Mouse (Mus musculus): Measurements from ENCODE around the gene Ccdc6.
A peak's percentile ranks its signal among the peaks of the same experiment; 100 is the strongest.

Gene Ccdc6

DNA sequence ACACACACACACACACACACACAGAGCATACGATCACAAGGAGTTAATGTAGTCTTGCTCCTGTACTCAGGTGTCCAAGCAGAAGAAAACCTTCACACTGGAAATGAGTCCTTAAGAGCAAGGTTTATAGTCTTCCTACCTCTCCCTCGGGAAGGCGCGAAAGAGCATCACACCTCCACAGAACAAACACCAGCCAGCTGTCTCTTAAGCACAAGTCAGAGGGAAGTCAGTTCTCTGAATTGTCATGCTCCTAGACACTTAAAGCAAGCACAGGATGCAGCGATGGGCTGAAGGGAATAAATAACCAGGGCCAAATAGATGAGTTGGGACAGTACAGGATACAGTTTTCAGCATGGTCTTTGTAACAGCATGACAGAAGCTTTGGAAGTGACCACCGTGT is 35.8 kb downstream of the Ccdc6 start:
- DNase-seq (ENCODE audit: low spot score): no peak

DNA sequence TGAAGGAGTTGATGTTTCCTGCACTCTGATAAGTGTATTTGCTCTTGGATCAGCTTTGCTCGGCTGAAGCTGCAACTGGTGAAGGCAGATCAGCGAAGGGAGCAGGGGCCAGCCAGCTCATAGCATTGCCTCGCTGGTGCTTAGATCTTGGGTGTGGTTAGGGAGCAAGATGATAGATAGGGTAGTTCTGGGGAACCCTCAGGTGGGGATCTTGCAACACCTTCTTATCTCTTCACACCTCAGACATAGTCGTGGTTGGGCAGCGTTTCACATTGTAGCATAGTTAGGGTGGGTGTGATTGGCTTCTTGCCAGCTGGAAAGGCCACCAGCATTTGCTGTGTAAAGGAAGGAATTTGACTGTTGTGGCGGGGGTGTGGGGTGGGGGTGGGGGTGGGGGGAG is 36.3 kb downstream of the Ccdc6 start:
- no peak for DNase-seq (ENCODE audit: low spot score)

DNA sequence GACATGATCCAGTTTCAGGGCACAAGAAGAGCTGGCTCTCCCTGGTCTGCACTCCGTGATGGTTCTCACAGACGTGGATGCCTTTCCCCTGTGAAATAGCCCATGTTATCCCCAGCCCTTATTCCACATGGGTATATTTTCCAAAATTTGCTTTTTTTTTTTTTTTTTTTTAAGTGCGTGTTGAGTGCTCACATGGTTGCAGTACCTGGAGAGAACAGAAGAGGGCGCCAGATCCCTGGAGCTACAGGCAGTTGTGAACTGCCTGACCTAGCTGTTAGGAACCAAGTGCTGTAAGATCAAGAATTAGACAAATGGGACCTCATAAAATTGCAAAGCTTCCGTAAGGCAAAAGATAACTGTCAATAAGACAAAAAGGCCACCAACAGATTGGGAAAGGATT is 38.8 kb downstream of the Ccdc6 start:
- DNase-seq (ENCODE audit: low spot score): peak; percentile 57

DNA sequence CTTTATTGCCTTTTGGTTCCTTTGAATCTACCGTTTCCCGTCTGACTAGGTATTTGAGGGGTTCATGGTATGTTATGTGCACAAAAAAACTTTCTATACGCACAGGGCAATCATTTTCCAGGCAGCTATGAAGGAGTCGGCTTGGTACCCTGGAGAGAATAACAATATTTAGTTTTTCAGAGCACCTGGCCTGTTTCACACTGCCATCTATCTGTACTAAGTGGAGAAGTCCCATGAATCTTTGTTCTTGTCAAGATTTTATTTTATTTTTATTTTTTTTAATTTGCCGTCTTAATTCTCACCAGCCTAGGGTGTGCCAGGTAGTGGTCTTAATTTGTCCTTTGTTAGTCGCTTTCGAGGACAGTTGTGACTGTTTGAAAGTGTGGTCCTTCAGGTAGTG is 40.7 kb downstream of the Ccdc6 start:
- DNase-seq (ENCODE audit: low spot score): no peak

DNA sequence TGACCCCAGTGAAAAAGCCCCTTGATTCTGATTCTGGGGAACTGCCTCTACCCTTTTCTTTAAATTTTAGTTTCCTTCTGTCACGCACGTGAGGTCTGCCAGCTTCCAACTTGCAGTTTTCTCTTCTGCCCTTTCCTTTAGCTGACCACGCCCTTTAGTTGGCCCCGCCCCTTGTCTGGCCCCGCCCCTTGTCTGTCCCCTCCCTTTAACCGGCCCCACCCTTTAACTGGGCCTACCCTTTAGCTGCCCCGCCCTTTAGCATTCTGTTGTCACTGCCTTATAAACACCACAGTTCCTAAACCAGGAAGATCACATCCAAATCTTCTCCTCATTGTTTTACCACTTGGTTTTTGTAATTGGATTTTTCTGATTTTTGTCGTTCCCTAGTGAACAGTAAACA is 41.2 kb downstream of the Ccdc6 start:
- DNase-seq (ENCODE audit: low spot score): no peak

DNA sequence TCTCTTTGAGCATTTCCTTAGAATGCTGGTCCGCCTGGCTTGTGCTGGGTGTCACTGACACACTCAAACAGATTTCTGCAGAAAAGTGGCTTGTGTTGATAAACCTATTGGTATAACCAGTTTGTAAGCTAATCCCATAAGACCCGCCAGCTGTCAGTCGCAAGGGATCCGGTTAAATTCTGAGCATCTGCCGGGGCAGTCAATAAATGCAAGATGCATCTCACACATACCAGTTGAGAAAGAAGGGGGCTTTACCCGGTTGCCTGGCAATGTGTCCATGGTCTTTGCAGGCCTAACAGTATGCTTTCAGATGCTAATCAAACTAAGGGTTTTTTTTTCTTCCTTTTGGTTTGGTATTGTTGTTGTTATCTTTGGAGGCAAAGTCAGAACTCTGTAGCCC is 42.4 kb downstream of the Ccdc6 start:
- DNase-seq (ENCODE audit: low spot score): no peak

DNA sequence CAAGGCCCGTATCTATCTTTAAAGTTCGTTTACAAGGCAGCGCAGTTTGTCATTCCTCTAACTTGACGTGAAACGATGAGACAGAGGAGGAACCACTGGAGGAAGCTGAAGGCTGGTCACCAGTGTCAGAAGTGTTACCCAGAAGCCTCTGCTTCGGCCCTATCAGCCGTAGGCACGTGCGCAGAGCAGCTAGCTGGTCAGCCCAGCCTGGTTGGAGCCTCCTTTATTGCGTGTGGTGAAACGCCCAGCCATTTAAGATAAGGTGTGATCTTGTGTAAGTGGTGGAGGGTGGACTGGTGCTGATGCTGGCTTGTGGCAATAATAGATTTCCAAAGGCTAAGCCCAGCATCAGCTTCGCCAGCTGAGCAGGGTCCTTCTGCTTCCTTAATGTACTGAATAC is 43.5 kb downstream of the Ccdc6 start:
- DNase-seq (ENCODE audit: low spot score): no peak

DNA sequence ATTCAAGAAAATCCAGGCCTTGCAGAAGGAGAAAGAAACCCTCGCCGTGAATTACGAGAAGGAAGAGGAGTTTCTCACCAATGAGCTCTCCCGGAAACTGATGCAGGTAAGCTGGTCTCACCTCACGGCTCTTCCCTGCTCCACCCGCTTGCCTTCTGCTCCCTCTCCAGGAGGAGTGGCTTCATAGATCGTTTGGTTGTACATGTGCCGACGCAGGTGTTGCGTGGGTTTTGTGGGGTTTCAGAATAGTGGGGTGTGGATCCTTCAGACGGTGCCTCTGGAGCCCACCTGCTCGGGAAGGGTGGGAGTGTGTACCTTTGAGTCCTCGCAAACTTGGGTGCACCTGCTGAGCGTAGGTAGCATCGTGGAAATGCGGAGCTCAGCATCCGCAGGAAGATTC is 45.7 kb downstream of the Ccdc6 start:
- no peak for DNase-seq (ENCODE audit: low spot score)

DNA sequence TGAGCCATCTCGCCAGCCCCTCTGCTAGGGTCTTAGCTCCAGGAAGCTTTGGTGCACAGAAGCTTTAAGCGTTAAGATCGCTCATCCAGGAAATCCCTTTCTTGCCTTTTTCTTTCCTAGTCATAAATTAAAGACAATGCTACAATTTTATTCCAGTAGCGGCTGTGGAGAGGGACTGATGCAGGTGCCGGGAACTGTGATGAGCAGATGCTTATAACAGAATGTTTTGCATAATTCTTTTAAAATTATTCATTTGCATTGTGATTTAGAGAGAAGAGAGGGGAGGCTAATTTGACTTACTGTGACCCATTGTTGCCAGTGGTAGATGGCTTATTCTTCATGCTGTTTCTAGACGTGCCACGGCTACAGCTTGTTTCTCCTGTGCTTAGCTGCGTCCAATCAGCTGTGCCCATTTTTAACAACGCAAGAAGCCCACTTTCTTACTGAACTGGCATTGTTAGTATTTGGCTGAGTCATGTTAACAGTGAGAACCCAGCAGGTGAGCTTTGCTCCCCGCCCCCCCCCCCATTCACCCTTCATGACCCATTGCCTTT is 47.2 kb downstream of the Ccdc6 start:
- DNase-seq (ENCODE audit: low spot score): no peak

DNA sequence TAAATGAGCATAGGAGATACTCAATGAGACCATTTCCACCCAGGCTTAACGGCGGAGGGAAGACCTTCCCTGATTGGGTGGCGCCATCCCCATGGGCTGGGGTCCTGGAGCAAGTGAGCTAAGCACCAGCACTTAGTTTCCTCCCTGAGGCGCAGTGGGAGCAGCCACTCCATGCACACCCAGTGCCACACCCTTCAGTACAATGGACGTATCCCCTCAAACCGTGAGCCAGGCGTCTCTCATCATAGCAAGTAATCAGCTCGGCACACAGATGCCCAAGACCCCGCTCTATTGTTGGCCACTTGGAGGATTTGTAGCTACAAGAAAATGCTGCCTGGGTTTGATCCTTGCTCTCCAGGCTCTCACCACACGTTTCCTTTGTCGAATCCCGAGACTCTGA is 49.0 kb downstream of the Ccdc6 start:
- no peak for DNase-seq (ENCODE audit: low spot score)

DNA sequence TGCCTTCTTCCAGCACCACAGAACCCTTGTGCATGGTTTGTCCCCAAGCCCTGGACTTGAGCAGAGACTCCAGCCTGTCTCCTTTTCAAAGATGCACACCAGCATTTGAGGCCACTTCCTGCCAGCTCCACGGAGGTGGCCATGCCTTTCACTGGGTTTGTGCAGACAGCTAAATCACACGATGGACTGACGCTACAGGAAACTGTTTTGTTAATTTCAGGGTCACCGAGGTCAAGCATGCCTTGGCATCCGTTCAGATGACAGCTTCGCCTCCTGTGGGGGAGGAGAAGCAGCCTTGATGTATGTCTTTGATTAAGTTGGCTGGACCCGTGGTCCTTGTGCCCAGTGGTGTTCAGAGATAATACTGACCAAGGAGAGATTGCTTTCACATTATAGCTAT is 52.2 kb downstream of the Ccdc6 start:
- DNase-seq (ENCODE audit: low spot score): peak; percentile 91

DNA sequence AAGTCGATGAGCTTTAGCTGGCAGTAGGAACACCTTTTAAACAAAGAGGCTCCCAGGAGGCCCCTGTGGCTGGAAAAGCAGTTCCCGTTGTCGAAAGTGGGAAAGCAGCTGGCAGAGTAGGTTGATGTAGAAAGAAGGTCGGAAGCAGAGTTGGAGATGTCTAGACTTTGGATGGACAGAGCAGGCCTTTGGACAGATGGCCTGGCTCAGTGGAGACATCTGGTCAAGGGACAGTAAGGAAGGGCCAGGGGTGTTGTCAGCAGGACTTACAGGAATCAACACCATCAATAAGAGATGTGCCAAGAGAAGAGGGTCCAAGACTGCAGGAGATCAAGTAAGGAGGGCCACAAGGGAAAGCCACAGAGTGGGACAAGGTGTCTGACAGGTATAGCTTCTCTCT is 53.4 kb downstream of the Ccdc6 start:
- no peak for DNase-seq (ENCODE audit: low spot score)

DNA sequence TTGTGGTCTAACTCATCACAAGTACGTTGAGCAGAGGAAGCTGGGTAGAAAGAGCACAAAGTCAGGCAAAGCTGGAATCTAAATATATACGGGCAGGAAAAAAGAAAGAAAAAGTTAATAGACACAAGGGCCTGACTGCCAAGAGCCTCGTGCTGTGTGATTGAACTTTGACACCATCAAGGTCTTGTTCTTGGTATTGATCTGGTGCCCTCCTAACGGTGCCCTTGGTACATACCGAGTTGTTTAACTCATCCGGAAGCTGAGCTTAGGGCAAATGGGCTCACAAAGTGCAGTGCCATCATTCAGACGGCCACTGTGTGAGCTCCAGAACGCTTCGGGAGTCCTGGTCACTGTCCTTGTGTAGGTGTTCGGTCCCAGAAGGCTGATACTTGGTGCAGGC is 54.2 kb downstream of the Ccdc6 start:
- DNase-seq (ENCODE audit: low spot score): no peak

DNA sequence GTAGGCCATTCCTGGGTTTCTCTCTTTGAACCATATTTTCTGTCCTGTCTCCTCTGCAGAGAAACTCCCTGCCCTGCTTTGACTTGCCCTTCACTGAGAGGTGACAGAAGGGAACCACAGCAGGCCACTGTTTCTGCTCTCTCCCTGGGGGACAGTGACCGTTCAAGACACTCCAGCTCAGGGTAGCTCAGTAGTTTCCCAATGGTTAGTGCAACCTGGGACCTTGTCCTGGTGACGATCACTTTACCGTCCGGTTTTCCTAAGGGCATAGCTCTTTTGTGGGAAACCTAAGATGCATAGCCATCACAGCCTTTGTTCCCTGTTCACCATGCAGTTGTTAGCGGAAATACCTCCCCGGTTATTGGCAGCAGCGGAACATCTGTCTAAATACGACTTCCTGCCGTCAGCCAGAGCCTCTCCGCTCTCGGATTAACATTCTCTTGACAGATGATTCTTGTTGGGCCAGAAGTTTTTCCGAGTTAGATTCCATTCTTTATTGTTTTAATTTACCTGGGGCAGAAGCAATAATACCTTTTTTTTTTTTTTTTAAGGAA is 55.3 kb downstream of the Ccdc6 start:
- DNase-seq (ENCODE audit: low spot score): peak; percentile 60

DNA sequence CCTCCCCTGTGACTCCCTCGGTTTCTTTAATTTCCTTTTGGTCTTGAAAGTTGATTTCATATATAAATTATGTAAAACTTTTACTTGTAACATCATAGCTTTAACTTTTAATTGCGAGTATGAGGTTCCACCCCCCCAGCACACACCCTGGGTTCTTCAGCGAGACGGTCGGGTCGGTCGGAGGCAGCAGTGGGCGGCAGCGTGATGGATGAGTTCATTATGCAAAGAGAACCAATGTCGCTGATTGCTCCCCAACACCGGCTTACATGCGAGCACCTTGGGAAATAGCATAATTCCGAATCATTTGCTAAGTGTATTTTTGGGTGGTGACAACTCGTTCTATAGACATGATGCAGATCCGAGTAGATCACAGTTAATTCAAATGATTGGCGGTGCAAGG is 56.9 kb downstream of the Ccdc6 start:
- no peak for DNase-seq (ENCODE audit: low spot score)

DNA sequence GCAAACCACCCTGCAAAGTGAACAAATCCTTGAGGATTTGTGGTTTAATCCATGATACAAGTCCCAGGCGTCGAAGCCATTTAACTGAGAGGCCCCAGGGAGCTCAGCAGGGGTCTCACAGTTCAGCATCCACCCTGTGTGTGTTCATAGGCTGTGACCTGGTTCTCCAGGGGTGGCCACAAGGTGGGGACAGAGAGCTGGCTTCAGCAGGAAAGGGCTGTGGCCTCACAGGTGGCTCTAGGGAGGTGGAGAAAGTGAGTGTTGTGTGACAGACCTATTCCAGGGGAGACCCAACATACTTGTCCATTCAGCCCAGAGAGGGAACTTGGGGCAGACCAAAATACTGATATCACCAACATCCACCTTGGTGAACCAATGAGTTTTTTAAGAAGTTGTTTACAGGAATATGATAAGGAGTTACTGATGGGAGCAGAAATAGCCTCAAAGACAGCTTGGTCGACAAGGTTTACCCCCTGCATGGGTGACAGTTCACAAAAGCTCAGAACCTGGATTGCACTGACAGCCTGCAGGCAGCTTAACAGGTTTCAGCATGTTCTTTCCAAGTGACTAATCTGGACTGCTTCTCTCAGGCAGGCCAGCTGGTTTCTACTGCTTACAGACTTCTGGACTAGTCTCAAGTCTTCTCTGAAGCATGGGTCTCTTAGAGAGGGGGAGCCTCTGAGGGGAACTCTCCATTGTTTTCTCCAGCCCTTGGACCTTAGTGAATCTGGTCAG is 59.7 kb downstream of the Ccdc6 start:
- no peak for DNase-seq (ENCODE audit: low spot score)

DNA sequence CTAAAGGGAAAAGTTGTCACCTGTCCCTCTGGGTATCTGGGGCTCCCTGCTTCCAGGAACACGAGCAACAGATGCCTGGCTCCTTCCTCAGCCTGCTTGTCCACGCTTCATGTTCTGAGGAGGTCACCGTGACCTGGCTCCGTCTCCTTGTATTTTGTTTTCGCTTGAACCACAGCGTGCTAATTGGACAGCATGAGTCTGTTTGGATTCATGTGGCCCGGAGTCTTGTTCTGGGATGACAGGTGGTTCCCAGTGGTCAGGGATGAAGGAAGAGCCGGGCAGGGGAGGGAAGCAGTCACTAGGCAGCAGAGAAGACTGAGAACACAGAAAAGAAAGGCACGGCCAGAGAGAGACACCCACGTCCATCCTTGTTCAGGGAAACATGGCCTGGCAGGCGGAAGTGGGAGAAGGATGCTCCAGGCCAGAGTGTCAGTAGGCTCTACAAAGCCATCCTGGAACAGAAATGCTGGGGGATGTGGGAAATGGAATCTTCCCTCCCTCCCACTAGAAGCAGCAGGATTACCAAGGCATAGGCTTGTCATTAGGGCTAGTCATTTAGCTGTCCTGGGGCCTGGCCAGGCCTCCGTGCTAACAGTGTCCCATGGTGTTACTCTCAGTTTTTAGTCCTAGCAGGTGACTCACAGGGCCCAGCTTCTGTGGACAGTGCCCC is 62.9 kb downstream of the Ccdc6 start:
- DNase-seq (ENCODE audit: low spot score): no peak

DNA sequence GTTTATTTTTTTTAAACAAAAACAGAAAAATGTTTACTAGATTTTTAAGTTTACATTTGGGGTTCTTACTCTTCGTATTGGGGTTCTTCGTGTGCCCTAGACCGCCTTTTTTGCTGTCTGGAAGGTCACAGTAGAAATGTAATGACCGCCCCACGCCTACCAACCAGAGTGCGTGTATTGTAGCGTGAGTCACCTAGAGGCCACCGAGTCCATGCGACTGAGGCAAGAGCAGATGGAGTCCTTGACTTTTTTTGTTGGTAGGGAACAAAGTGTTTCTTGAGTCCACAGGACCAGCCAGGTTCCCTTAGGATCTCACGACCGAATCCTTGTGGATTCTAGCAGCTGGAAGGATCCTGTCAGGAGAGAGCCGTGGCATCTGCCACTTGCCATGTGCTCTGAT is 63.9 kb downstream of the Ccdc6 start:
- no peak for DNase-seq (ENCODE audit: low spot score)

DNA sequence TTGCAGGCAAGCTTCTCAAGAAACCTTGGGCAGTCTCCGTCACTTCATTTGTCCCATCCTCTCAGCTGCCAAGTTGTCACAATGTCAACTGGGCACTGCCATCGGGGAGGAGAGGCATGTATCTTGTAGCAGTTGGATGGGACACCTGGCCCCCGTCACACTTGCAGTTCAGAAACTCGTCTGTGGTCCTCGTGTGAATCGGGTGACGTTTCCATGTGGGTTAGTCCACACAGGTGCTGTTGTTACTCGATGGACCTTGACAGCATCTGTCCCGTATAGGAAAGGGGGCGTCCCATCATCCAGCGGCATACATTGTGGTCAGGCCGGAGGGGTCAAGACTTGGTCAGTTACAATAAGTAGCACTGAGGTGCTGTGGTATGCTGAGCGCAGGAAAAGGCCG is 64.6 kb downstream of the Ccdc6 start:
- DNase-seq (ENCODE audit: low spot score): no peak

DNA sequence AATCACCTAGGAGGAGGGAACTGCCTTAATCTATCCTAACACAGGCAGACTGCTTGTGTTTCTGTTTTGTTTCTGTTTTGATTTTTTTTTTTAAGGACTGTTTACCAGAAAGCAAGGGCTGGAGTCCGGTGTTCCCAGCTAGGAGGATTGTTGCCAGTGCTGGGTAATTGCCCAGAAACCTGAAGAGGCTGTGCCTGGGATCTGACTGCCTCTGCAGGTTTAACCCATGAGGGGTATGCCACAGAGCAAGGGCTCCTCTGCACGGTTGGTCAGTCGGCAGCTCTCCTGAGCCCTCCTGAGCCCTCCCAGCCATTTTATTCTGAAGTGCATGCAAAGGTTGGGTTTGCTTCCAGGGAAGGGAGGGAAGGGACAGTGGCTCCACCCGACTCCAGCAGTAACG is 66.8 kb downstream of the Ccdc6 start:
- DNase-seq (ENCODE audit: low spot score): no peak

DNA sequence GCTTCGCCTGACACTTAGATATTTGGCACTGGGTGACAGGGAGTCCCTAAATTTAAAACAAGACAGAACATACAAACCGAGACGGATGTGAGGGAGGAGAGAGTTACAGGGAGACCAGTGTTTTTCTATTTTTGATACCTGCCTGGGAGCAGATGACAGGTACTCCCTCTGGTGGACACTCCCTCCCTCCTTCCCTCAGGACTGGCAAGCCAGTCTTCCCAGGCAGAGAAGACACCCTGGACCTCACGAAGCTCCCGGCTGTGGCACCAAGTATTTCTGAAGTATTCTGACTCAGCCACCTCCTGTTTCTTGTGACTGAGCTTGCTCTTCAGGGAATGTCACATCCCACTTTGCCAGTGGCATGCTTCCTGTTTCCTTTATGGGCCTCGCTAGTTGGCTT is 69.0 kb downstream of the Ccdc6 start:
- no peak for DNase-seq (ENCODE audit: low spot score)

DNA sequence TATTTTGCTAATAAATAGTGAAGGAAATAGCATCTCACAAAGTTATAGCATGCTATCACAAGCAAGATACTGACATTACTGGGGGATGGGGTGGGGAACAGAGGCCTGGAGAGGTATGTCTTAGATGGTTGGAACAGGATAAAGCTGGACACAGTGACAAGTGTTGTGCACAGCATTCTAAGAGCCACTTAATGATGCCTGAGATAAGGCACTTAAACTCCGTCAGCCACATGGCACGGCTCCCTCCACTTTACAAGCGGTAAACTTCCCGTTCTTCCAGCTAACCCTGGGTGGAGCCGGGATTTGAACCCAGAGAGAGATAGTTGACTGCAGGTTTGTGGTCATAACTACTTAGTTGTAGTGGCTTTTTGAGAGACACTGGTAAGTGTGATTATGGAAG is 69.5 kb downstream of the Ccdc6 start:
- no peak for DNase-seq (ENCODE audit: low spot score)

DNA sequence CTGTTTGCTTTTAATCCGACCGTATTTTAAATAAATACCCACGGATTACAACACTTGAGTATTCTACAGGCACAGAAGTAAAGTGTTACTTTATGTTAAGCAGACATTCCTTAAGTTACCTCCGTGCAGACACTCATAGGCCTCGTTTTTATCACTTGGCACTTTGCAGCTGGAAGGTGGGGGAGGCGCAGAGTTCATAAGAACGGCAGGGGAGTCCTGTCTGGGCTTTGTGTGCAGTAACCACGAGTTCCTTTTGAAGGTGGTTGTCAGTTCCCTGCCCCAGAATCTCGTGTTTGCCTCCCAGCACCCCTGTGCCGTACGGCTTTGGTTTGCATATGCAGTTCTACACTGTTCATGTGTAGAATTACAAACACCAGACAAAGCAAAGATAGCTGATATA is 70.7 kb downstream of the Ccdc6 start:
- no peak for DNase-seq (ENCODE audit: low spot score)

DNA sequence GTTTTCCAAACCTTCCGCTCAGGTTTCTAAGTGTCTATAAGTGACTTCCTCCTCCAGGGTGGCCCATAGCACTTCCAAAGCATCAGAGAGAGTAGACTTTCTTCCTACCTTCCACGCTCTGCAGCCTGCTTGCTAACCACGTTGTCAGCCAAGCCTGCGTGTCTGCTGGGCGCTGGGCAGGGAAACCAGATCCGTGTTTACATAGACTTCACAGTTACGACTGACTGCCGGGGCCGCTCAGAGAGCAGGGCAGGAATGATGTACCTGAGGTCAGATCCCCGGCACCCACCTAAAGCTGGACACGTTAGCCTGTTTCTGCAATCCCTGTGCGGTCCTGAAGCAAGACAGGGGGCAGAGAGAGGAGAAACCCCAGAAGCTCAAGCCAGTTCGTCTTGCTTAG is 71.5 kb downstream of the Ccdc6 start:
- no peak for DNase-seq (ENCODE audit: low spot score)
